Mouse (Mus musculus) intestine, postnatal 0 days (tissue): ENCODE results near the gene 2310003L06Rik. TPM values are rescaled to one million over a fixed set of nuclear protein-coding genes. Genes with fewer than 3 reads are reported as not detected.

Source experiments
- ATAC-seq: fragments of 200-750 bp; cut with Nextera tagmentation; 2 replicates; pipeline ENCODE4 v1.8.0; 2017; ENCODE audit warnings: mild to moderate bottlenecking, moderate TSS enrichment, moderate library complexity
- H3K27ac ChIP-seq: fragments of 300-500 bp; sonication (generic); 2 replicates; pipeline ENCODE4 v1.5.1; 2014; ENCODE audit warnings: mild to moderate bottlenecking, low read depth, low read length, moderate library complexity
- H3K27me3 ChIP-seq: fragments of 300-500 bp; sonication (generic); replicated peaks from 2 replicates; pipeline ENCODE4 v1.6.1; 2014; ENCODE audit warnings: low read length, mixed read lengths; ENCODE audit not compliant: control insufficient read depth, insufficient read depth
- H3K36me3 ChIP-seq: fragments of 300-500 bp; sonication (generic); 2 replicates; pipeline ENCODE4 v1.6.1; 2014; ENCODE audit warnings: mild to moderate bottlenecking, moderate library complexity; ENCODE audit not compliant: control insufficient read depth, insufficient read depth
- H3K4me1 ChIP-seq: fragments of 300-500 bp; sonication (generic); replicated peaks from 2 replicates; pipeline ENCODE4 v1.6.1; 2014; ENCODE audit warnings: antibody characterized with exemption, low read length, mixed read lengths; ENCODE audit not compliant: control insufficient read depth, insufficient read depth
- H3K4me2 ChIP-seq: fragments of 300-500 bp; sonication (generic); replicated peaks from 2 replicates; pipeline ENCODE4 v1.6.1; 2014; ENCODE audit warnings: low read depth, mild to moderate bottlenecking, moderate library complexity
- H3K4me3 ChIP-seq: fragments of 300-500 bp; sonication (generic); 2 replicates; pipeline ENCODE4 v1.5.1; 2014; ENCODE audit warnings: low read depth, low read length
- H3K9ac ChIP-seq: fragments of 300-500 bp; sonication (generic); 2 replicates; pipeline ENCODE4 v1.6.1; 2014; ENCODE audit warnings: mild to moderate bottlenecking, low read depth, low read length
- H3K9me3 ChIP-seq: fragments of 300-500 bp; sonication (generic); 2 replicates; pipeline ENCODE4 v1.6.1; 2016; ENCODE audit warnings: mixed run types; ENCODE audit not compliant: control insufficient read depth
- CTCF ChIP-seq: sonication (generic); IDR thresholded peaks from 2 replicates; pipeline ENCODE4 v1.5.1; 2016; ENCODE audit warnings: low read depth, mild to moderate bottlenecking, control low read depth, antibody characterized with exemption, moderate library complexity
- WGBS: fragments of 180-500 bp; shearing (Covaris S2); extraction: QIAGEN DNeasy Blood & Tissue Kit; methylation state at CpG from one replicate; pipeline ENCODE4 v1.1.7; 2014; 5-methylcytosine and 5-hydroxymethylcytosine counted together
- polyA plus RNA-seq: library from polyadenylated mRNA; unstranded; fragments of >200 nt; fragmentation: Nextera tagmentation; extraction: Ambion mirVana; gene quantifications from 2 replicates; pipeline ENCODE4 v1.2.1, GENCODE M21; 2015

Gene 2310003L06Rik
- not detected in 2 replicates for polyA plus RNA-seq

DNA sequence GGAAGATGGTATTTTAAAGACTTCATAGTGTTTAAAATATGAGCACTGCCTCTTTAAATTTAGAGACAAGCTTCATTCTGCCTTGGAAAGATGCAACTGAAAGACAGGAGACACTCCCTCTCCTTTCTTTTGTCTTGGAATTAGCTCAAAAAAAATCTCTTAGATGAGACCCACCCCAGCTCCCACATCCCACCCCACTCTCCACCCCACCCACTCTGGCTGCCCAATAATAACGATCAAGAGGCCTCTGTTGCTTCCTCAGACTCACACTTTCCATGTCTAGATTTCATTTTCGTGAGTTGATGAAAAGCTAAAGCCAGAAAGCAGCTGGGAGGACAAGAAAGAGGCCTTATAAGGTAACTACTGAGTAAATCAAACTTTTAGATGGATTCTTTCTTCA, at the start of gene 2310003L06Rik, which contains the start of gene Gm28434:
Gene 2310003L06Rik, plus strand, starts transcription at position 259 of the 400 bp plus-strand sequence.
Gene Gm28434, plus strand, starts transcription at position 317 of the 400 bp plus-strand sequence.
- H3K27ac ChIP-seq = no peak within 1 kb of the TSS
- no peak for ATAC-seq
- 59% methylated on average over 2 of the region's 2 CpGs for WGBS
- no peak within 1 kb of the TSS for H3K4me2 ChIP-seq
- no peaks in the 10 kb centered on the region for H3K4me1 ChIP-seq
- H3K27me3 ChIP-seq = no peaks in the 10 kb centered on the region
- no peak within 1 kb of the TSS for H3K9ac ChIP-seq
- no peaks in the 10 kb centered on the region for H3K9me3 ChIP-seq
- H3K4me3 ChIP-seq = no peak within 1 kb of the TSS
- TF ChIP-seq CTCF = no peak
- H3K36me3 ChIP-seq = no peaks in the 10 kb centered on the region

DNA sequence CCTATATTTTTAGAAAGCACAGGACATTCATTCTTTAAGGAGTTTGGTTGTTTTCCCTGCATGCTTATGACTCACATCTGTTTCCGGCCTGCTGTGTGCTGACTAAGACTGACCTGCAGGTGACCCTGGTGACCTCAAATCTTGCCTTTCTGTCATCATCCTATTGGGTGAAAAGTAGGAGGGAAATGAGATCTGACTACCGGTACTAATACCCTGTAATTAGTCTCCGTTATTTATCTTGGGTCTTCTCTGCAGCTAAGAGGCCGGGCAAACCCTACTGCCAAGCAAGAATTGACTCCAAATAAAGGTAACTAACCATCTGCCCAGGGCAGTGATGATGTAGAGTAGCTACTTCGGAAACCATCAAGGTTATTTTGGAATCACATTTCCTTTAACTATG, 43.9 kb upstream of the 2310003L06Rik start, which contains the start of gene Csn3:
Gene Csn3, plus strand, starts transcription at position 208 of the 400 bp plus-strand sequence.
- no peak for ATAC-seq
- H3K4me2 ChIP-seq = no peak within 1 kb of the TSS
- WGBS = 44% methylated on average over 5 of the region's 5 CpGs

DNA sequence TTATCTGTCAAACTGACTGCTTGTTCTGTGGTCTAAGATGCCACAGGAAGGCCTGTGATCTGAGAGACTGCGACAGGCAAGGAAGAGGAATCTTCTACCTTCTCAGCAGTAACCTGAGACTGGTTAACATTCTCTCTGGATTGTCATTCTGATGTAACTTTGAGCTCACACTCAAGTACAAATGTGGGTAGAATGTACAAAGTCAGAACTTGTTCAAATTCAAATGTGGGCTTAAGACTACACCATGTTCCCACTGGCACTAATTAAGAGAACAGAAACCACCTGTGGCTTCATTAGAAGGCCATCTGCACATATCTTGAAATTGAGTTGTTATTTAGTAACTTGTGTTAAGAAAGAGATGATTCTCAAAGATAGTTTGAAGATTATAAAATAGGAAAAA, 37.7 kb upstream of the 2310003L06Rik start:
- WGBS = 63% methylated on average over 1 of the region's 1 CpGs
- H3K27ac ChIP-seq = no peak overlapping the region
- ATAC-seq = no peak

More for the DNA sequence above, 43.9 kb upstream of the 2310003L06Rik start, which contains the start of gene Csn3:
- H3K27ac ChIP-seq = no peak within 1 kb of the TSS
- no peaks in the 10 kb centered on the region for H3K27me3 ChIP-seq
- no peak for TF ChIP-seq CTCF
- H3K9ac ChIP-seq = no peak within 1 kb of the TSS
- no peaks in the 10 kb centered on the region for H3K9me3 ChIP-seq
- H3K4me1 ChIP-seq = no peaks in the 10 kb centered on the region
- H3K4me3 ChIP-seq = no peak within 1 kb of the TSS
- H3K36me3 ChIP-seq = no peaks in the 10 kb centered on the region

DNA sequence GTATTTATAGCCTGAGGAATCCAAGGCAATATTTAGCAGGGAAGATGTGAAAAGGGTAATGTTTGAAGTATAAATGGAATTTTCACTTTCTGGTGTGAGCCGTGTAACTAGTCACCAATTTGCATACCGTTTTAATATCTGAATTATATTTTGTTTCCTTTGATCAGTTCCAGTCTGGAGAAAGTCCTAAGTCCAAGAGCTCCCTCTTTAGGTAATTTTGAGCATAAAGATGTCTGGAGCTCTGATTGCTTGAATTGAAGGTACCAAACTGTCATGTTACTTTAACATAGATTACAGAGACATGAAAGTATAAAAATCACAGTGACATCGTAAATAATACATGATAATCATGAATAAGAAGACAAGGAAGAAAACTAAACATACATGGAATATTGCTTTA, 28.5 kb upstream of the 2310003L06Rik start:
- H3K36me3 ChIP-seq = no peaks in the 10 kb centered on the region
- no peak overlapping the region for H3K4me2 ChIP-seq
- H3K9ac ChIP-seq = no peak overlapping the region
- no peak for ATAC-seq
- TF ChIP-seq CTCF = no peak
- no peaks in the 10 kb centered on the region for H3K9me3 ChIP-seq
- H3K27ac ChIP-seq = no peak overlapping the region
- no peak overlapping the region for H3K4me3 ChIP-seq
- no peaks in the 10 kb centered on the region for H3K27me3 ChIP-seq
- WGBS = 33% methylated on average over 3 of the region's 3 CpGs
- H3K4me1 ChIP-seq = no peaks in the 10 kb centered on the region

More for the DNA sequence above, 37.7 kb upstream of the 2310003L06Rik start:
- Histone ChIP-seq H3K36me3 (no peaks in the 10 kb centered on the region), H3K4me1 (no peaks in the 10 kb centered on the region), H3K9me3 (no peaks in the 10 kb centered on the region), H3K4me3 (no peak overlapping the region), H3K9ac (no peak overlapping the region), H3K4me2 (no peak overlapping the region), H3K27me3 (no peaks in the 10 kb centered on the region)
- TF ChIP-seq CTCF = no peak

DNA sequence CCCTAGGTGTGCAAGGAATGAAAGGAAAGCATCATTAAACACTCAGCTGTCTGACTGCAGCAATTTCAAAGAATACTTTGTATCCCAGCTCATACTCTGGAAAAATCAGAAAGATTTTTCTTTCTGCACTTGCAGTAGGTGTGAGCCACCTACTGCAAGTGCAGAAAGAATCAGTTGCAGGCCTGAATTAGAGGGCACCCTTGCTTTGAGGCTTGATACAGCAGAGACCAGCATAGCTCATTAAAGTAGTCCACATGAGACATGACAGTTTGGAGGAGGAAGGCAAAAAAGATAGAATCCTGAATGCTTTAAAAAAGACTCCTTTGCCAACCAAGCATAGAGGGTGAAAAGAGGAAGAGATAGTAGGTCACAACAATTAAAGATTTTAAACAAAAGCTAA, 26.7 kb upstream of the 2310003L06Rik start:
- no peak for TF ChIP-seq CTCF
- Histone ChIP-seq H3K4me1 (no peaks in the 10 kb centered on the region), H3K9me3 (no peaks in the 10 kb centered on the region), H3K27ac (no peak overlapping the region), H3K4me3 (no peak overlapping the region), H3K9ac (no peak overlapping the region), H3K27me3 (no peaks in the 10 kb centered on the region), H3K36me3 (no peaks in the 10 kb centered on the region), H3K4me2 (no peak overlapping the region)
- ATAC-seq = no peak

DNA sequence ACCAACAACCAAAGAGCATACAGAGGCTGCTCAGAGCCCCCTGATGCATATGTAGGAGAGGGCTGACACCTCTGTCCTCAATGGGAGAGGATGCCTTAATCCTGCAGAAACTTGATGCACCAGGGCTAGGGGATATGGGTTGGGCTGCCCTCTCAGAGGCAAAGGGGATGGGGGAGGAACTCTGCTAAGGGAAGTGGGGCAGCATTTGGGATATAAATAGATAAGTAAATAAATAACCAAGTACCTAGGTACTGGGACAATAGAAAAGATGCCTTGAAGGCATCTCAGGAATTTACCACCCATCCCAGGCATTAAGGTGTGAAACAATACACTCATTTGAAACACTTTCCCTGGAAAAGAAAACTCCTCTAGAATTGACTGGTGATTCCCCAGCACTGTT, 17.4 kb upstream of the 2310003L06Rik start:
- Histone ChIP-seq H3K9me3 (no peaks in the 10 kb centered on the region), H3K4me3 (no peak overlapping the region), H3K9ac (no peak overlapping the region), H3K4me1 (no peaks in the 10 kb centered on the region), H3K27ac (no peak overlapping the region), H3K27me3 (no peaks in the 10 kb centered on the region), H3K4me2 (no peak overlapping the region), H3K36me3 (no peaks in the 10 kb centered on the region)
- no peak for ATAC-seq
- TF ChIP-seq CTCF = no peak

DNA sequence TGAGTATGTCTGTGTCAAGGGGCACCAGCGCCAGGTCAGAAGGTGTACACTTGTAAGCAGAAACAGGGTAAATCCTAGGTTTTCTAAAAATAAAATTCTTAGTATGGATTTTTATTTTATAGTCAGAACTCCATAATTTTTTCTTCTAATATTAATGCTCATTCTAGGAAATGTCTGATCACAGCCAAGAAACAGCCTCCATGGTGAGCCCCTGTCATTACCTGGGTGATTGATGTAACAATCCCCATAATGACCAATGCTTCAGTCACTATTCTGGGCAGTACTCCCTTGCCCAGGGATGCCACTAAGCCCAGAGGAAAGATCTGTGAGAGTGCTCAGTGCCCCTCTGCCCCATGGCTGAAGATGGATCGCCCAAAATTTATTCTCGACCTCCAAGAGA, 9.9 kb downstream of the 2310003L06Rik start, which contains the start of gene Cabs1:
Gene Cabs1, plus strand, starts transcription at position 301 of the 400 bp plus-strand sequence.
- H3K27me3 ChIP-seq = no peaks in the 10 kb centered on the region
- H3K4me1 ChIP-seq = no peaks in the 10 kb centered on the region
- H3K9me3 ChIP-seq = no peaks in the 10 kb centered on the region
- WGBS = 83% methylated on average over 3 of the region's 3 CpGs
- ATAC-seq = no peak
- no peak within 1 kb of the TSS for H3K9ac ChIP-seq
- H3K4me3 ChIP-seq = no peak within 1 kb of the TSS
- no peak within 1 kb of the TSS for H3K27ac ChIP-seq
- no peaks in the 10 kb centered on the region for H3K36me3 ChIP-seq
- no peak within 1 kb of the TSS for H3K4me2 ChIP-seq
- TF ChIP-seq CTCF = no peak
